Mouse (Mus musculus) heart, embryonic 11.5 days (tissue): ENCODE measurements around the gene Cd80. TPM values are rescaled to one million over a fixed set of nuclear protein-coding genes. Genes with fewer than 3 reads are reported as not detected.
"Not testable (repeated sequence)": the region's sequence is repeated elsewhere in the genome, so short reads cannot be mapped to it uniquely, and the experiment has no call there.

ENCODE experiments used
- ATAC-seq: fragments of 200-750 bp; cut with Nextera tagmentation; replicated peaks from 2 replicates; pipeline ENCODE4 v1.8.0; 2017; ENCODE audit warnings: moderate library complexity; ENCODE audit not compliant: insufficient number of reproducible peaks, low FRiP score, low TSS enrichment
- H3K27ac ChIP-seq: fragments of 300-500 bp; sonication (generic); 2 replicates; pipeline ENCODE4 v1.5.1; 2014; ENCODE audit warnings: mild to moderate bottlenecking, low read depth, low read length
- H3K27me3 ChIP-seq: fragments of 300-500 bp; sonication (generic); 2 replicates; pipeline ENCODE4 v1.6.1; 2014; ENCODE audit warnings: mild to moderate bottlenecking, low read length, mixed read lengths; ENCODE audit not compliant: control insufficient read depth, insufficient read depth
- H3K36me3 ChIP-seq: fragments of 300-500 bp; sonication (generic); 2 replicates; pipeline ENCODE4 v1.6.1; 2014; ENCODE audit warnings: mild to moderate bottlenecking, low read length, moderate library complexity, mixed read lengths; ENCODE audit not compliant: control insufficient read depth, insufficient read depth
- H3K4me1 ChIP-seq: fragments of 300-500 bp; sonication (generic); 2 replicates; pipeline ENCODE4 v1.6.1; 2014; ENCODE audit warnings: low read length; ENCODE audit not compliant: control insufficient read depth, insufficient read depth
- H3K4me2 ChIP-seq: fragments of 300-500 bp; sonication (generic); 2 replicates; pipeline ENCODE4 v1.6.1; 2014; ENCODE audit warnings: mild to moderate bottlenecking, moderate library complexity
- H3K4me3 ChIP-seq: fragments of 300-500 bp; sonication (generic); 2 replicates; pipeline ENCODE4 v1.5.1; 2014; ENCODE audit warnings: low read depth, low read length
- H3K9ac ChIP-seq: fragments of 300-500 bp; sonication (generic); 2 replicates; pipeline ENCODE4 v1.6.1; 2014; ENCODE audit warnings: mild to moderate bottlenecking, low read depth, low read length, moderate library complexity
- H3K9me3 ChIP-seq: fragments of 300-500 bp; sonication (generic); replicated peaks from 2 replicates; pipeline ENCODE4 v1.6.1; 2016; ENCODE audit warnings: low read length; ENCODE audit not compliant: control insufficient read depth
- WGBS: fragments of 180-500 bp; shearing (Covaris S2); extraction: QIAGEN DNeasy Blood & Tissue Kit; methylation state at CpG from one replicate; pipeline ENCODE4 v1.1.7; 2014; ENCODE audit not compliant: insufficient replicate concordance; 5-methylcytosine and 5-hydroxymethylcytosine counted together
- polyA plus RNA-seq: library from polyadenylated mRNA; unstranded; fragments of >200 nt; fragmentation: Nextera tagmentation; extraction: Ambion mirVana; gene quantifications from 2 replicates; pipeline ENCODE4 v1.2.1, GENCODE M21; 2014

The Cd80 gene
- polyA plus RNA-seq, 1 experiment from 2014 or later = 0.80 TPM

- ATAC-seq = no peak
- Histone ChIP-seq H3K9ac (no peak overlapping the region), H3K36me3 (peaks cover 28% of the 10 kb centered on the region), H3K4me1 (no peaks in the 10 kb centered on the region), H3K4me3 (no peak overlapping the region), H3K27ac (no peak overlapping the region), H3K4me2 (no peak overlapping the region), H3K9me3 (no peaks in the 10 kb centered on the region), H3K27me3 (no peaks in the 10 kb centered on the region)
- WGBS = 96% methylated on average over 7 of the region's 7 CpGs
Observed at GRCm38 (mm10) chr16:38443721-38444464, 11.5 kb upstream of the Cd80 start.

DNA sequence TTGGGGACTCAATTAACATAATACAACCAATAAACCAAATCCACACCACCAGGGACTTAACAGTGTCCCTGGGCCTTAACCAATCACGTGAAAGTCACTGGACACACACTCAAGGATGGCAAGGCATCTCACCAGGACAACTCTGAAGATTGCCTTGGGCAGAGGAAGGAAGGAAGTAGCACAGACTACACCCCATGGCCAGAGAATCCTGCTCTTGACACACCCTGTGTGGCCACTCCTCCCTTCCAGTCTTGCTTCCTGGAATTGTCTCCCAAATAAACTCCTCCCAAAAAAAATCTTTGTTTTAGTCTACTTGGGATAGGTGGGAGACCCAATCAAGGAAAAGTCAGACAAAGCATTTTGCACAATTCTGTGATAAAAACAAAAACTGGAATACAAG lies 10.3 kb upstream of the Cd80 start:
- no peak overlapping the region for H3K9ac ChIP-seq
- no peak for ATAC-seq
- H3K4me1 ChIP-seq = no peaks in the 10 kb centered on the region
- H3K9me3 ChIP-seq = no peaks in the 10 kb centered on the region
- H3K4me2 ChIP-seq = no peak overlapping the region
- H3K36me3 ChIP-seq = peaks cover 32% of the 10 kb centered on the region
- no peaks in the 10 kb centered on the region for H3K27me3 ChIP-seq
- WGBS = 96% methylated on average over 1 of the region's 1 CpGs
- no peak overlapping the region for H3K4me3 ChIP-seq
- no peak overlapping the region for H3K27ac ChIP-seq

GRCm38 (mm10) chr16:38445576-38445975 lies 9.8 kb upstream of the Cd80 start:
- no peak overlapping the region for H3K27ac ChIP-seq
- no peak overlapping the region for H3K9ac ChIP-seq
- ATAC-seq = no peak
- no peaks in the 10 kb centered on the region for H3K4me1 ChIP-seq
- H3K4me3 ChIP-seq = no peak overlapping the region
- H3K27me3 ChIP-seq = no peaks in the 10 kb centered on the region
- no peaks in the 10 kb centered on the region for H3K9me3 ChIP-seq
- peaks cover 32% of the 10 kb centered on the region for H3K36me3 ChIP-seq
- H3K4me2 ChIP-seq = no peak overlapping the region
- 94% methylated on average over 20 of the region's 20 CpGs for WGBS

DNA sequence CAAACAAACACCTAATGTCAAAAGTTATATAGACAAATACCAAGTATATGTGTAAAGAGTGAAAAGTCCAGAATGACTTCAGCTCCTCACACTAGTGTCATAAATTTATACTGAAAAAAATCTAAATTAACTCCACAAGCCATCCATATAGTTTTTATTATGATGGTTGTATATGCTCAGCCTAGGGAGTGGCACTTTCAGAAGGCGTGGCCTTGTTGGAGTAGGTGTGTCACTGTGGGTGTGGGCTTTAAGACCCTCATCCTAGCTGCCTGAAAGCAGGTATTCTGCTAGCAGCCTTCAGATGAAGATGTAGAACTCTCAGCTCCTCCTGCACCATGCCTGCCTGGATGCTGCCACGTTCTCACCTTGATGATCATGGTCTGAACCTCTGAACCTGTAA lies 9.2 kb upstream of the Cd80 start:
- H3K4me2 ChIP-seq, H3K9me3 ChIP-seq, H3K27ac ChIP-seq, H3K27me3 ChIP-seq, H3K9ac ChIP-seq, H3K4me1 ChIP-seq, ATAC-seq, H3K4me3 ChIP-seq: not testable (repeated sequence)
- peaks cover 32% of the 10 kb centered on the region for H3K36me3 ChIP-seq
- 96% methylated on average over 2 of the region's 2 CpGs for WGBS

- no peak overlapping the region for H3K4me3 ChIP-seq
- no peak overlapping the region for H3K9ac ChIP-seq
- H3K27ac ChIP-seq = no peak overlapping the region
- peaks cover 32% of the 10 kb centered on the region for H3K36me3 ChIP-seq
- no peaks in the 10 kb centered on the region for H3K27me3 ChIP-seq
- H3K4me1 ChIP-seq = no peaks in the 10 kb centered on the region
- WGBS = 89% methylated on average over 21 of the region's 21 CpGs
- no peaks in the 10 kb centered on the region for H3K9me3 ChIP-seq
- ATAC-seq = no peak
- no peak overlapping the region for H3K4me2 ChIP-seq
Observed at GRCm38 (mm10) chr16:38447366-38447765, 8.0 kb upstream of the Cd80 start.

DNA sequence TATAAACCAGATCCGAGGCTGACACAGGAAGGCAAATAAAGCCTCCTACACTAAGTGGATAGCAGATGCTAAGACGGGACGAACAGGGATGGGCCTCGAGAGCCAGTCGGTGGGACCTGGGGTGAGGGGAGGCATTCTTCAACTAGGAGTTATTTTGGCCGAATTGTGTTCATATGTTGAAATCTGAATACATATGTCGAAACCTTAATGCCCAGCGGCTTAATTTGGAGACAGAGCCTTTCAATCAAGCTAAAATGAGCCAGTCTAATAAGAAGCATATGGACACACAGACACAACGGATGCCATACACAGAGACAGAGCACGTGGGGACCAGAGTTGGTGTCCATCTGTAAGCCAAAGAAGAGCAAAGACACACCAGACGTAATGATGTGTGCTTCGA lies 6.9 kb upstream of the Cd80 start:
- no peak overlapping the region for H3K4me3 ChIP-seq
- no peaks in the 10 kb centered on the region for H3K9me3 ChIP-seq
- no peaks in the 10 kb centered on the region for H3K4me1 ChIP-seq
- H3K9ac ChIP-seq = no peak overlapping the region
- H3K27ac ChIP-seq = no peak overlapping the region
- 94% methylated on average over 12 of the region's 12 CpGs for WGBS
- H3K36me3 ChIP-seq = peaks cover 32% of the 10 kb centered on the region
- H3K27me3 ChIP-seq = no peaks in the 10 kb centered on the region
- no peak overlapping the region for H3K4me2 ChIP-seq
- no peak for ATAC-seq

DNA sequence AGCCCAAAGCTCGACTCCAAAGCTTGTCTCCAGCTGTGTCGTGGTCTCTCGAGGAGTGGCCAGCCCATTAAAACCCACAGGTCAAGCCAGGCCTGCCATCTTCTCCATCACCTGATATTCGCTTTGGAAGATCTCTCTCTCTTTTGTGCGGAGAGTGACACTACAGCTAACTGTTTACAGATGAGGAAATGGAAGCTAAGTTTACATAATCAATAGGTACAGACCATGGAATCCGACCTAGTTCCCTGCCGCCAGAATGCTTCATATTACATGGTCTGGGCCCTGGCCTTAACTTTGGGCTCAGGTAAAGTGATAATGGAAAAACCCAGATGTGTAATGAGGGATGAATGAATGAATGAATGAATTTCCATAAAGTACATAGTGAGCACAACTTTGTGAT lies 4.7 kb upstream of the Cd80 start:
- H3K36me3 ChIP-seq = peaks cover 18% of the 10 kb centered on the region

GRCm38 (mm10) chr16:38451421-38452205 lies 3.7 kb upstream of the Cd80 start:
- H3K9ac ChIP-seq = peak overlapping the region; percentile 96
- no peaks in the 10 kb centered on the region for H3K4me1 ChIP-seq
- WGBS = 43% methylated on average over 12 of the region's 12 CpGs
- no peak for ATAC-seq
- H3K36me3 ChIP-seq = peaks cover 15% of the 10 kb centered on the region
- H3K27me3 ChIP-seq = no peaks in the 10 kb centered on the region
- H3K4me2 ChIP-seq = peak overlapping the region; percentile 91
- H3K4me3 ChIP-seq = peak overlapping the region; percentile 59
- peak overlapping the region; percentile 93 for H3K27ac ChIP-seq
- H3K9me3 ChIP-seq = no peaks in the 10 kb centered on the region

More for the DNA sequence above, 4.7 kb upstream of the Cd80 start:
- Histone ChIP-seq H3K27me3 (no peaks in the 10 kb centered on the region), H3K9ac (no peak overlapping the region), H3K4me3 (no peak overlapping the region), H3K27ac (no peak overlapping the region), H3K4me2 (no peak overlapping the region), H3K9me3 (no peaks in the 10 kb centered on the region), H3K4me1 (no peaks in the 10 kb centered on the region)
- 85% methylated on average over 7 of the region's 7 CpGs for WGBS
- no peak for ATAC-seq
